Mouse (Mus musculus) megakaryocyte, embryonic 14.5 days (primary cell): ENCODE results near the gene Arhgef25.

Experiments
- FLI1 ChIP-seq: IDR thresholded peaks from 2 replicates; pipeline ENCODE4 v1.6.1; 2012; ENCODE audit warnings: low read length, inconsistent platforms, mixed read lengths
- GATA1 ChIP-seq: IDR thresholded peaks from 3 replicates; pipeline ENCODE4 v1.6.1; 2012; ENCODE audit warnings: mixed read lengths, low read length, inconsistent platforms, borderline replicate concordance

GRCm38 (mm10) chr10:127176228-127176627, 13.7 kb downstream of the Arhgef25 start:
- TF ChIP-seq GATA1 (no peak), FLI1 (no peak)
